Mouse (Mus musculus) liver, embryonic 14.5 days (tissue): ENCODE measurements around the gene Kcnk10. TPM values are rescaled to one million over a fixed set of nuclear protein-coding genes. Genes with fewer than 3 reads are reported as not detected.
A peak's percentile ranks its signal among the peaks of the same experiment; 100 is the strongest.

ENCODE experiments used
- ATAC-seq: fragments of 200-750 bp; cut with Nextera tagmentation; 2 replicates; pipeline ENCODE4 v1.8.0; 2017; ENCODE audit warnings: moderate number of reproducible peaks, mild to moderate bottlenecking, moderate library complexity; ENCODE audit not compliant: insufficient read depth
- DNase-seq, 3 experiments: peaks; one replicate each; pipeline ENCODE4 v3.0.0-alpha.2; 2012 to 2013; ENCODE audit warnings: low read depth in 3 of 3, low spot score in 3 of 3
- H3K27ac ChIP-seq: fragments of 300-500 bp; sonication (generic); 2 replicates; pipeline ENCODE4 v1.5.1; 2014; ENCODE audit warnings: moderate library complexity, mild to moderate bottlenecking, control low read depth, inconsistent platforms
- H3K27me3 ChIP-seq: fragments of 300-500 bp; sonication (generic); 2 replicates; pipeline ENCODE4 v1.6.1; 2014; ENCODE audit warnings: mild to moderate bottlenecking, low read length, moderate library complexity; ENCODE audit not compliant: control insufficient read depth, insufficient read depth
- H3K36me3 ChIP-seq: fragments of 300-500 bp; sonication (generic); replicated peaks from 2 replicates; pipeline ENCODE4 v1.6.1; 2014; ENCODE audit warnings: low read depth; ENCODE audit not compliant: control insufficient read depth, insufficient read depth
- H3K4me1 ChIP-seq, 2 experiments: fragments of 200-500 bp in 1 of 2; fragments of 300-500 bp in 1 of 2; sonication (generic) in 1 of 2; replicated peaks; 2 replicates each; pipeline ENCODE4 v1.6.1; 2012 to 2014; ENCODE audit warnings: antibody characterized with exemption in 1 of 2, inconsistent platforms in 1 of 2, low read length in 1 of 2; ENCODE audit not compliant: control insufficient read depth in 2 of 2, insufficient read depth in 2 of 2
- H3K4me2 ChIP-seq: fragments of 300-500 bp; sonication (generic); 2 replicates; pipeline ENCODE4 v1.6.1; 2014; ENCODE audit warnings: low read depth, mild to moderate bottlenecking, control low read depth, moderate library complexity
- H3K4me3 ChIP-seq, 2 experiments: fragments of 200-500 bp in 1 of 2; fragments of 300-500 bp in 1 of 2; sonication (generic) in 1 of 2; 2 replicates each; pipeline ENCODE4 v1.5.1; 2012 to 2014; ENCODE audit warnings: low read depth in 2 of 2, low read length in 2 of 2, mild to moderate bottlenecking in 2 of 2, control low read depth in 1 of 2, inconsistent platforms in 1 of 2, moderate library complexity in 1 of 2; ENCODE audit not compliant: insufficient read depth in 1 of 2
- H3K9ac ChIP-seq: fragments of 300-500 bp; sonication (generic); replicated peaks from 2 replicates; pipeline ENCODE4 v1.6.1; 2014; ENCODE audit warnings: mild to moderate bottlenecking, control low read depth, moderate library complexity
- H3K9me3 ChIP-seq: fragments of 300-500 bp; sonication (generic); 2 replicates; pipeline ENCODE4 v1.6.1; 2016; ENCODE audit warnings: low read length, mixed read lengths; ENCODE audit not compliant: control insufficient read depth
- CTCF ChIP-seq: IDR thresholded peaks from 2 replicates; pipeline ENCODE4 v1.5.1; 2016; ENCODE audit warnings: antibody characterized with exemption, low read depth, control low read depth
- EP300 ChIP-seq: IDR thresholded peaks from 2 replicates; pipeline ENCODE4 v1.6.1; 2016; ENCODE audit warnings: antibody characterized with exemption, low read depth
- WGBS: fragments of 180-500 bp; shearing (Covaris S2); extraction: QIAGEN DNeasy Blood & Tissue Kit; methylation state at CpG from one replicate; pipeline ENCODE4 v1.1.7; 2014; ENCODE audit not compliant: insufficient replicate concordance; 5-methylcytosine and 5-hydroxymethylcytosine counted together
- polyA plus RNA-seq, 2 experiments: library from polyadenylated mRNA; depleted of rRNA in 1 of 2; stranded (reverse) in 1 of 2; unstranded in 1 of 2; fragments of >200 nt; fragmentation: Nextera tagmentation in 1 of 2; extraction: Ambion mirVana in 1 of 2; gene quantifications; 2 replicates each; pipeline versions ENCODE4 v1.2.1 to v1.2.3; 2012 to 2014

Kcnk10 gene
- polyA plus RNA-seq, 2 experiments: not detected

GRCm38 (mm10) chr12:98575942-98576550 is 2.1 kb downstream of the Kcnk10 start:
- Histone ChIP-seq H3K27me3 (peaks cover 50% of the 10 kb centered on the region), H3K36me3 (no peaks in the 10 kb centered on the region), H3K9me3 (no peaks in the 10 kb centered on the region), H3K4me1 (no peaks in the 10 kb centered on the region), H3K4me3 (no peak overlapping the region), H3K9ac (no peak overlapping the region), H3K4me2 (no peak overlapping the region), H3K27ac (no peak overlapping the region)
- WGBS: 43% methylated on average over 8 of the region's 8 CpGs
- TF ChIP-seq EP300 (no peak), CTCF (no peak)
- ATAC-seq (no peak), DNase-seq (no peak)

GRCm38 (mm10) chr12:98575195-98575887 is 2.8 kb downstream of the Kcnk10 start:
- Histone ChIP-seq H3K9ac (no peak overlapping the region), H3K36me3 (no peaks in the 10 kb centered on the region), H3K9me3 (no peaks in the 10 kb centered on the region), H3K27ac (no peak overlapping the region), H3K27me3 (peaks cover 50% of the 10 kb centered on the region), H3K4me1 (no peaks in the 10 kb centered on the region), H3K4me2 (peak overlapping the region; percentile 54), H3K4me3 (no peak overlapping the region)
- no peak for DNase-seq
- 8% methylated on average over 17 of the region's 17 CpGs for WGBS
- no peak for TF ChIP-seq EP300
- no peak for ATAC-seq

- Histone ChIP-seq H3K36me3 (no peaks in the 10 kb centered on the region), H3K27ac (no peak overlapping the region), H3K4me3 (peak overlapping the region; percentile 40 to 53), H3K27me3 (peaks cover 50% of the 10 kb centered on the region), H3K9me3 (no peaks in the 10 kb centered on the region), H3K9ac (no peak overlapping the region), H3K4me2 (peak overlapping the region; percentile 54), H3K4me1 (no peaks in the 10 kb centered on the region)
- under 1% methylated on average over 78 of the region's 84 CpGs for WGBS
- no peak for ATAC-seq
- TF ChIP-seq EP300 (no peak), CTCF (no peak)
- DNase-seq: no peak
Measured at GRCm38 (mm10) chr12:98574353-98575194, 3.5 kb downstream of the Kcnk10 start.

- no peak overlapping the region for H3K27ac ChIP-seq
- H3K4me2 ChIP-seq: no peak overlapping the region
- DNase-seq: no peak
- no peak overlapping the region for H3K9ac ChIP-seq
- no peaks in the 10 kb centered on the region for H3K9me3 ChIP-seq
- no peaks in the 10 kb centered on the region for H3K36me3 ChIP-seq
- H3K4me1 ChIP-seq: no peaks in the 10 kb centered on the region
- ATAC-seq: no peak
- peaks cover 48% of the 10 kb centered on the region for H3K27me3 ChIP-seq
- 21% methylated on average over 25 of the region's 25 CpGs for WGBS
- TF ChIP-seq CTCF (no peak), EP300 (no peak)
- H3K4me3 ChIP-seq: no peak overlapping the region
Measured at GRCm38 (mm10) chr12:98573317-98574270, 4.5 kb downstream of the Kcnk10 start.
